Mouse (Mus musculus) adrenal gland, postnatal 25 days (tissue): ENCODE results near the gene Srd5a3. TPM values are rescaled to one million over a fixed set of nuclear protein-coding genes. Genes with fewer than 3 reads are reported as not detected.
A peak's percentile ranks its signal among the peaks of the same experiment; 100 is the strongest.
"Not testable (repeated sequence)": the region's sequence is repeated elsewhere in the genome, so short reads cannot be mapped to it uniquely, and the experiment has no call there.

Experiments
- DNase-seq: peaks from one replicate; pipeline ENCODE4 v3.0.0; 2021; ENCODE audit warnings: mixed read lengths
- long read RNA-seq: library from polyadenylated mRNA; stranded (forward); transcript quantifications from one replicate; pipeline ENCODE4 v2.0.0, GENCODE M21; 2021
- total RNA-seq: library from RNA; stranded (reverse); gene quantifications from 2 replicates; pipeline ENCODE4 v1.2.3, GENCODE M21; 2021

Gene Srd5a3
- 30.9 and 40.2 TPM in 2 replicates for total RNA-seq
- long read RNA-seq, transcript Srd5a3-201 (6 exons, 1,747 nt), result major isoform, 15 of 17 reads
- long read RNA-seq, partial matches to known transcripts, result 2 of 17 reads
- long read RNA-seq, other reads (novel, unspliced or antisense), result 0 of 17 reads

DNA sequence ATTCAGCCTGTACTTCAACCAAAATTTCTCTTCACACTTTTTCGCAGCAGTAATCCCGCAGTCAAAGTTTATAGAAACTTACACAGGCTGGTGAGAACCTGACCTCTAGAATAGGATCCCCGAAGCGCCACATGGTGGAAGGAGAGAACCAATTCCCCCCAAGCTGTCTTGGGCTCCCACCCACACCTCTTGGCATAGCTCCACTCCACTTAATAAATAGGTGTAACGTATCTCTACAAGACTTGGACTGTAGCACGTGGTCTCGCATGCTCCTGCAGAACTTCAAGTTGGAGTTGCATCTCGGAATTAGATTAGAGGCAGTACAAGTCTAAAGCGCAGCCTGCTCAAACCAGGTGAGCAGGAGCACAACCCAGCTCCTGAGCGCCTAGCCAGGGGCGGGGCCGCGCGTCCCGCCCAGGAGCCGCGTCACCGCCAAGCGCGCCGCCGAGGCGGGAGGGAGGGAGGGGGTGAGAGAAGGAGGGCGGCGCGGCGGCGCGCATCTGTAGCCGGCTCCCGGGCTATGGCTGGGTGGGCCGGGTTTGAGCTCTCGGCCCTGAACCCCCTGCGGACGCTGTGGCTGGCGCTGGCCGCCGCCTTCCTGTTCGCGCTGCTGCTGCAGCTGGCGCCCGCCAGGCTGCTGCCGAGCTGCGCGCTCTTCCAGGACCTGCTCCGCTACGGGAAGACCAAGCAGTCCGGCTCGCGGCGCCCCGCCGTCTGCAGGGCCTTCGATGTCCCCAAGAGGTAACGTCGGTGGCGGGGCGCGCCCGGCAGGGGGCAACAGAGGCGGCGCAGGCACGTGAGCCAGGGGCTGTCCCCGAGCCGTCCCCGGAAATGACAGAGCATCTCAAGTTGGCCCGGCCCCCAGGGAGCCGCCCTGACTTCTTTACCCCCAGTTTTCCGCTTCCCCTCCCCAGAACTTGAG is at the start of gene Srd5a3:
Gene Srd5a3 (plus strand): TSS at position 464 of the 922 bp plus-strand sequence.
- DNase-seq, result peak; percentile 97

- not testable (repeated sequence) for DNase-seq
Observed at GRCm38 (mm10) chr5:76103809-76104208, 36.3 kb upstream of the Srd5a3 start.

DNA sequence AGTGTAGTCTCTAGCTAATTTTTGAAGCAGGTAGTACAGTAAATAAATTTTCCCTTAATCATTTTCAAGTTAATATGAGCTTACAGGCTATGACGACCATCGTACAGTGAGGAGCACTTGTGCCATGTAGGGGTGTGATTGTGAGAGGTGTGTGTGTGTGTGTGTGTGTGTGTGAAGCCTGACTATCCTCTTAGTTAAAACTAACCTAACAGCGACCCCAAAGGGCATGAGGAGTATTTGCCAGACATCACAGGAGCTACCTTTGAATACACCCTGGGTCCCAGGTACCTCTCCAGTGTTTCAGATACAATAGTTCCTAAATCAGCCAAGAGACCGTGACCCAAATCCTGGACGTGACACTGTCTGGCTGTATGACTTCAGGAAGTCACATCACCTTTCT is 32.8 kb upstream of the Srd5a3 start:
- DNase-seq, result no peak

DNA sequence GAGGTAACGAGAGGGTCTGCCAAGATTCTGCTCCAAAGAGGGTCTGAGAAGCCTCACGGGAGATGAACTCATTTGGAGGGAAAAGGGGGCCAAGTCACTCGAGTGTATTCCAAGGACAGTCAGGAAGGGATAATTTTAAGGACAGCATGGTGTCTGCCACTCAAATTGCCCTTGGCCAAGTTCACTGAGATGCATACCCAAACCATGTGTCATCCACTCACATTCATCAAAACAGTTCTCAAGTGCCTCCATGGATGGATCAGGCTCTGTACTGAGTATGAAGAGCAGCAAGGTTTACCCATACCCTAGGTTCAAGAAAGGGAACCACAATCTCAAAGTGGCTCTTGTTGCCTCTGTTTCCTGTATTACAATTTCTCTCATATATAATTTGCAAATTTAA is 31.6 kb upstream of the Srd5a3 start:
- DNase-seq, result no peak

GRCm38 (mm10) chr5:76111173-76111572 is 28.9 kb upstream of the Srd5a3 start:
- no peak for DNase-seq

DNA sequence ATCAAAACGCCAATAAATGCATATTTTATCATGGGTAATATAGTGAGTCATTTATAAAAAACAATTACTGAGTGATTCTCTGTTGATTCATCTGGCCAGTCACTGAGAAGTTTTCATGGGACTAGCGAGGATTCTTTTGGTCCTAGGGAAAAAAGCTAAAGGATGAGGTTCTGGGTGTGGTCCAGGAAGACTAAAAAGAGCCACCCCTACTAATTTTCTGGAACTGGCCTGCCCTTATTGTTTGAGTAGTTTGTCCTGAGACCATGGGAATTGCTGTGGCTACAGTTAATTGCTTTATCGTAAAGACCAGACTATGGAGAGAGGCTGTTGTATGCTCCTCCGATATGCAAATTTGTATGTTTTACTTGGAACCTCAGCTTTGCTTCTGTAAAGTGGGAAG is 28.1 kb upstream of the Srd5a3 start:
- DNase-seq, result no peak

- no peak for DNase-seq
Observed at GRCm38 (mm10) chr5:76115436-76116041, 24.5 kb upstream of the Srd5a3 start.

GRCm38 (mm10) chr5:76118441-76118840 is 21.6 kb upstream of the Srd5a3 start:
- DNase-seq, result peak; percentile 73

DNA sequence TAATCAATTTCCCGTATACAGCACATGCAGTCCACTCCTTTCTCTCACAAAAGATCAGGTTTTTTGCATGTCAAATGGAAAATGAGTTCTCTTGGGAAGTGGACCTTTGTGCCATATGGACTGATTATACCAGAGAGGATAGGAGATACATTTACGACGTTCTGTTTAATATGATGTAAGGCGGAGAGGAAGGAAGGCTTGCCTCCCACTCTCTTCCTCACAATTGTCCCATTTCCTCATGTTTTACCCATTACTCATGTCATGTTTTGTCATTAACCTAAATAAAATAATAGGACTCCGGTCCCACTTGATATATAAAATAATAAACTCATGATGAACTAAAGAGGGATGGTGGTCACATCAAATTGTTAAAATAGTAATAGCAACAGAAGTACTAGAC is 19.4 kb upstream of the Srd5a3 start:
- no peak for DNase-seq

DNA sequence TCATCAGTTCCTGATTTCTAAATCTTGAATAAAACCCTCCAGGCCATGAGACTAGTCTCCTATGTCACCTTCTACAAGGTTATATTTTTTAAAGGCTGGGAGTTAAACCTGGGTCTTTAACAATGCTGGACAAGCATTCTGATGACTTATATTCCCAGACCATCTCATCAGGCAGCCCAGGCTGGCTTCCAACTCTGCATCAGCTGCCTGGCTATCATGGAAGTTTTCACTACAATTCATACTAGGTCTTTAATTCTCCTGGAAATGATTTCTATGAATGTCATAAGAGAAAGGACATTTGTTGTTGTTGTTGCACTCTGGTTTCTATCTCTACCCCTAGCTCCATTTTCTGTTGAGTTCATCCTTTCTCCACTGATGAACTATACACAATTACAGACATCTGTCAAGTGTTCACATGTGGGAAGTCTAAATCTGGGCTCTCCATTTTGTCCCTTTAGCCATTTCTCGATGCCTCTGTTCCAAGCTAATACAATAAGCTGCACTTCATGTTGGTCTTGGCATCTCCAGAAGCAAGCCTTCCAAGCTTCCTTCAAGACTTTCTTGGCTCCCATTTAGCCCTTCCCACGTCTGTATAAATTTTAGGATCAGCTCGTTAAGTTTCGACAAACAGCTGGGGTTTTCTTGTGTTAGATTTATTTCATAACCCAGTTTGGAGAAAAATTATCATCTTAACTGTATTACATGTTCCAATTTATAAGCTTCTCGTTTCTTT is 12.3 kb upstream of the Srd5a3 start:
- no peak for DNase-seq

DNA sequence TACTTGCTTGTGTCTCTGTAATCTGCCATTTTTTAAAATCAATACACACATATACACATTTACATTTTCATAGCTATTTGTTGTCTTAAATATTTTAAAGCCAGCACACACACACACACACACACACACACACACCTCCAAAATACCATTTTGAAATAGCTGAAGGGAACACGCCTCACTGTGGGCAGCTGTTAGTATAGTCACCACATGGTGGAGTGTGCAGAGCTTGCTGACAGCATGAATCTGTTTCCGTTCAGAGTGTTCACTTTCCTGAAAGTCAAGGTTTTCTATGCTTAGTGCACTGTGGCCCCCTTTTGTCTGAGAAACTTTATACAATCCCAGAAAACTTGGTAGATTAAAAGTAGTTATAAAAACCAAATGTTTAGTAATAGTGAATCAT is 9.8 kb upstream of the Srd5a3 start:
- DNase-seq, result no peak

GRCm38 (mm10) chr5:76131990-76132389 is 8.1 kb upstream of the Srd5a3 start:
- DNase-seq, result no peak

DNA sequence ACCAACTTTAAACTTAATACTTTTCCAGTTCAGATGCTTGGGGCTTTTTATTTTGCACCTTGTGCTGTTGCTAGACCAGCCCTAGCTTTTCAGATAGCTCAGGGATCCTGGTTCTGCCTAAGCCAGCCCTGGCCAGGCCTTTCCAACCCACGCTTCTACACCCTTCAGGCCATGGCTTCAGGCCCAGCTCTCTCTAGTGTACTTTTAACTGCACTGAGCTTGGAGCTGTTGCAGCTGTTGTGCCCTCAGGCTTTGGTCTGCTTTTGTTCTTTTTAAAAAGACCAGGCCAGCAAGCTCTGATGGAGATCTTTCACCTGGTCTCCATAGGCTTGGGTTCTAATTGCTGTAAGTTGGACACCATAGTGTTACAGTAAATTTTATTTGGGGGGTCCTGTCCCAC is 4.4 kb upstream of the Srd5a3 start:
- DNase-seq, result no peak

DNA sequence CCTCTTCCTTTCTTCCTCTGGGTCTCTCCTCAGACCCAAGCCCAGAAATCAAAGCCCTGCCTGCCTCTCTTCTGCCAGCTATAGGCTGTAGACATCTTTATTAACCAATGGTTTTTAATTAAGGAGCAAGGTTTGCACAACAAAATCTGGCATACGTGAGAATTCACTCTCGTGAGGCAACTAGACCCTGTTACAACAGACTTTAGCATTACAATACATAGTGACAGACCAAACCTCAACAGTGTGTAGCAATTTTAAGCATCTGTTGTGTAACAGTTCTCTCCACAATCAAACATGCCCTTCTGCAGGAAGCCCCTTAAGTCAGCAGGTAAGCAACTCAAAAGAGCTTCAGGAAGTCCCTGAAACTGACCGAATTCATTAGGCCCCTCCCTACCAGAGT is 3.8 kb upstream of the Srd5a3 start:
- no peak for DNase-seq

GRCm38 (mm10) chr5:76137586-76137985 is 2.5 kb upstream of the Srd5a3 start:
- DNase-seq, result no peak

DNA sequence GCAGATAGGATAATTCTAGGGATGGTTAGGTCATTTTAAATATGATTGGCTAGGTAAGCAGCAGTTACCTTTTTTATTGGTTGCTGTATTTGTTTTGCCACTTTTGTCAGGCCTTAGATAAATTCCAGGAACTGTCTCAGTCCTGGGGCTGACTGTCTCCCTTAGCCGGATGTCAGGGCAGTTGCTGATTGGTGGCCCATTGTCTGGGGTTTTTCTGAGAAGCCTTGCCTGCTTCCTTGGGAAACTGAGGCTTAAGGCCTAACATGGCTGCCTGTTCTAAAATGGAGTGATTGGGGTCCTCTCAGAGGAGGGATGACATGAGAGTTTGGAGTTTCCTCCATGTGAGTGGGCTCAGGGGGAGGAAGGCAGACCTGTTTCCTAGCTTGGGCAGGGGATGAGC is 2.0 kb upstream of the Srd5a3 start:
- DNase-seq, result no peak

GRCm38 (mm10) chr5:76138512-76138911 is 1.6 kb upstream of the Srd5a3 start:
- no peak for DNase-seq

DNA sequence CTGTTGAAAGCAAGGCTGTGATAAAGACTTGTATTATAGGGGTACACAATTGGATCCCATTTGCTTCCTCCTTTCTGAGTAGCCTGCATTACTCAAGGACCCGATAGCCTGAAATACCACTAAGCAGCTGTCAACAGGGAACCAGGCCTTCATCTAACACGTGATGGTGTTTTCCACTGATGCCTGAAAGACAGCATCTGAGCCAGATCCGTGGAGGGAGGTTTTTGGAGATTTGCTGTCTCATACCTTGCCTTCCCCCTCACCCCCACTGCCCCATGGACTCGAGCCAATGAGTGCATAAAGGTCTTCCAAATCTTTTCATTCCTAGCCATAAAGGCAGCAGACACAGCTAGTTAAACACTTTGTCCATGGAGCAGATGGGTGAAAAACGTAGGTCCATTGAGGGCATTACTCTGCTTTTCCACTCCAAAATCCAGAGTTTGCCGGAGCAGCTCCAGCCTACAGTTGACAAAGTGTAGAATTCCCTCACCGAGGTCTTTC is 850 bp upstream of the Srd5a3 start:
- DNase-seq, result no peak

DNA sequence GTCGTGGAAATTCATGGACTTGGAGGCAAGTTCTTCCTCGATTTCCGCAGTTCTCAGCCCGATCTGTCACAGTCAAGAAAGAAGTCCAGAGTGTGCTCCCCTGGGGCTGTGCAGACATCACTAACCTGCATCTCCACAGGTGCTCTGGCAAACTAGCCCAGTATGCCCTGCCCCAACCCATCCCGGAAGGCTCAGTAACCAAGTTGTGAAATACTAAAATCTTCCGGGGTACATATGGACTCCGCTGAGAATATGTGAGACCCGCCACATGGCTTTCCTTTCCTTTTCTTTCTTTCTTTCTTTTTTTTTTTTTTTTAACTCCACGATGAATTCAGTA is 627 bp downstream of the Srd5a3 start:
- DNase-seq, result no peak

GRCm38 (mm10) chr5:76143356-76143755 is 3.3 kb downstream of the Srd5a3 start:
- DNase-seq, result no peak

DNA sequence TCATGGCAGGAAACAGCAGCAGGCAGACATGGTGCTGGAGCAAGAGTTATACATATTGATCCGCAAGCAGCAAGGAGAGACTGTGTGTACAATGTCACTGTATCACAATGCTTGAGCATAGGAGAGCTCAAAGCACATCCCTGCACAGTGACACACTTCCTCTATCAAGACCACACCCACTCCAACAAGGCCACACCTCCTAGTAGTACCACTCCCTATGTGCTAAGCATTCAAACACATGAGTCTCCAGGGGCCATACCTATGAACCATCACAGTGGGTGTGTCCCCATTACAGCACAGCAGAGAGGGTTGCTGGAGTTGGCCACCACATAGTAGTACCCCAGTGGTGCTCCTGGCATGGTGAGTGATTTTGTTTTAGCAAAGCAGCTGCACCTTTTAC is 6.3 kb downstream of the Srd5a3 start:
- no peak for DNase-seq

DNA sequence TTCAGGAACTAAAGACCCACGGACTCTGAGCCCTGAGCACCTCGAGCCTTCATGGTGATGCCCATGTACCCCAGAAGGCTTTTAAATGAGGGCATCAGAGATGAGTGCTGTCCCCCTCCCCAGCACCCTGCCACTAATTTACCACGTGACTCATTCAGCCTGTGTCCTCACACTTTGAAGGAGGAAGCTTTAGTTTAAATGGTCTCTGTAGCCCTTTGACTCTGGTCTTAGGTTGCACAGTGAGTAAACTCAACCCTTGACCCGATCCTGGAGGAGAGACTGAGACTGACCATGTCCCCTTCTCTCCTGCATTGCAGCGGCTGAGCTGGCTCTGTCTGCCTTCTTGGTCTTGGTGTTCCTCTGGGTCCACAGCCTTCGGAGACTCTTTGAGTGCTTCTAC is 9.4 kb downstream of the Srd5a3 start:
- DNase-seq, result no peak

GRCm38 (mm10) chr5:76152956-76153355 is 12.9 kb downstream of the Srd5a3 start:
- no peak for DNase-seq
